Mouse (Mus musculus) 3T3-L1 (cell line): ENCODE results near the gene Defb45.
A peak's percentile ranks its signal among the peaks of the same experiment; 100 is the strongest.

Source experiments
- DNase-seq: peaks from one replicate; pipeline ENCODE4 v3.0.0-alpha.2; 2015; ENCODE audit warnings: low read depth, low spot score

Defb45 gene

DNA sequence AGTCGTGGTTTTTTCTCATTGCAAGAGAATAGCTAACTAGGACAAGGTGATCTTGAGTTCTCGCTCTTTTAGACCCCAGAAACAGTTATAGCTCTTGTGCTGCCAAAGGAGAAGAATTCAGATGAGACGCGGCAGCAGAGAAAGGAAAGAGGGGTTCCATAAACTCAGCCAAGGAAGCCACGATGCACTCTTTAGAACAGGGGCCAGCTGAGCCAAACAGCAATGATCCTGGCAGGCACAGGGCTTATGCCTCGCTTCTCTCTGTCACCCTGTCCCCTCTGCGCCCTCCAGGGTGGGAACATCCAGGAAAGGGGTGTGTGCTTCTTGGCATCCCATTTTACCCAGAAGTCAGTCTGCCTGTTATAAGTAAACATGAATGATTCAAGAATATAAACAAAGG lies at the start of gene Defb45:
Defb45 (minus strand) TSS at position 101 of the 400 bp plus-strand sequence.
- DNase-seq: no peak

DNA sequence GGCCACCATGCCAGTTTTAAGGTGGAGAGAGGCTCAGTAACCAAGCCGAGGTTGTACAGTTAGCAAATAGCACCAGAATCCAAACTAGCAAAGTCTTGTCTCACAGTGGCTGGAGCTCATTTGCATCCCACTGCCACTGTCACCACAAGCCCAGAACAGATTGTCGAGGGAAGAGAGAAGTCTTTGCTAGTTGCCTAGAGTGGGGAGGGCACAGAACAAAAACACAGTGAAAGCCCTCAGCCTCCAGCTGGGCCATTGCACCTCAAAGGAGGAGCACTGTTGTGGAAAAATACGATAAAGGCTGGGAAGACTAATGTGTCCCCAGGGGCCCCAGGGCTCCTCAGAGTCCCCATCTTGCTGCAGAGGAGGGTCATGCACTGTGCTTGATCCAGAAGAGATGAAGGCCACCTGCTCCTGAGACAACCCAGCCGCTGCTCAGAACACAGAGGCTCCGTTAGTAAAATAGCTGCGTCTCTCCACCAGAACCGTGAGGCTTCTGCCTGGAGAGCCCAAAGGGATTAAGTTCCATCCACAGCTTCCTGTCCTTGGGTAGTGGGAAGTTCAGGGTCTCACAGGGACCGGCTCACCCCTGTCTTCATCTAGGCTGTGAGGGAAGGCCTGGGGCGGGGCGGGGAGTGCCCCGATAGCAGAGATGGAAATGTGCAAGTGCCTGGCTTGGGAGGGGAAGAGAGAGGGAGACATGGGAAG lies 40.4 kb upstream of the Defb45 start:
- no peak for DNase-seq

DNA sequence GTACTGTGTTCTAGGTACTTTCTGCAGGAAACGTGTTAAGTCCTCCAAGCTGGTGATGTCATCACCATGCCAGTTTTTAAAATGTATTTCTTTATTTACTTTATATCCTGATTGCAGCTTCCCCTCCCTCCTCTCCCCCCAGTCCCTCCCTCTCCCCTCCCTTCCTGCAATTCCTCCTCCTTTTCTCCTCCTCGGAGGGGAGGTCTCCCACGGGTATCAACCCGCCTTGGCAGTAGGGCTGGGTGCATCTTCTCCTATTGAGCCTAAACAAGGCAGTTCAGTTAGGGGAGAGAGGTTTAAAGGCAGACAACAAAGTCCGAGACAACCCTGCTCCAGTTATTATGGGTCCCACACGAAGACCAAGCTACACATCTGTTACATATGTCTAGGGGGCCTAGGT lies 39.7 kb upstream of the Defb45 start:
- DNase-seq: no peak

DNA sequence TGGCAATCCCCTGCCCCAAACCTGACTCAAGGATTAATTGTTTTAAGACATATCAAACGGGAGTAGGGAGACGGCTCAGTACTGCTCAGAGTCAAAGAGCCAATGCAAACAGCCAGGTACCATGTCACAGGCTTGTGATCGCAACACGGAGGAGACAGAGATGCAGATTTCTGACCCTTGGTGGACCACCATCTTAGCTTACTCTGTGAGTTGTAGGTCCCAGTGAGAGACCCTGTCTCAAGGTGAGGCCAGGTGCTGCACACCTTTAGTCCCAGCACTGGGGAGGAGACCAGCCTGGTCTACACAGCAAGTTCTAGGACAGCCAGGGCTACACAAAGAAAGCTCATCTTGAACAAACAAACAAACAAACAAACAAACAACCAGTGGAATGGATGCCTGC lies 38.2 kb upstream of the Defb45 start:
- DNase-seq: no peak

DNA sequence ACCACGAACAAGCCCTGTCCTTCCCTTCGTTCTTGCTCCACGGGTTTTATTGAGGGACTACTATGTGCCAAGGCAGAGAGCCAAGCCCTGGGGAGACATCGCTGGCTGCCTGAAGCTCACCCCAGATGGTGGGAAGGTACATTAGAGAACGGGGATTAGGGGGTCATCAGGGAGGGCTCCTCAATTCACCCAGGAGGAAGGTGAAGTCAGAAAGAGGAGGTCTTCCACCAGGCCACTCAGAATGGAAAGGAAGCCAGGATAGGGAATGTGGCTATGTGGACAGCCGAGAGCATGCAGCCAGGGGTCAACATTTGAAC lies 37.8 kb upstream of the Defb45 start:
- DNase-seq: no peak

DNA sequence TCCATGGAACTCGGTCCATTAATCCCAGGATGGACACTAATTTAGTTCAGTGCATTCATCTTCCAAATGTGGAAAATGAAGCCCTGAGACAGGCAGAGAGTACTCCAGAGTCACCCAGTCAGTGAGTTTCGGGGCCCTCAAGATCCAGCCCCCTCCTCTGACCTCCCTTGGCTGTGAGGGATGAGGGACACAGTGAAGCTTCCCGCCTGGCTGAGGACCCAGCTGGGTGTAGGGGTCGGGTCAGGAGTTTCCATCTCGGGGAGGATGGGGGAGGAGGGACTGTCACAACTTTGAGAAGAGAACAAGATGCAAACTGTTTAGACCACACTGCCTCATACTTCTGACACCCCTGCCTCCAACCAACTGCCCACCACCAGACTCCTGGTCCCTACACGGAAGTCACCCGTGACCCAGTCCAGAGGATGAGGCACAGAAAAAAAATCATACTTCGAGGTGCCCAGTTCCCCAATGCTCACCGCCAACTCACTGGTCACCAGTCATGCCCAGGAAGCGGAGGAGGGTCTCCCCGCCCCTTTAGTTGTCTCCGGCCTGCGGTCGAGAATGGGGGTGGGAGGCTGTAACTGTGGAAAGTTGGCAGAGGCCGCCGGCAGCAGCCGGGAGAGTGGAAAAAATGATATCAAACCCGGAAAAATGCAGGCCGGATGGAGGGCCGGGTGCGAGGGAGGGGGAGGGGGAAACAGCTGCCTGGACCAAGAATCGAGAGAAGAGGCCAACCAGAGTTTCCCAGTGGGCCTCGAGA lies 37.2 kb upstream of the Defb45 start:
- DNase-seq: peak; percentile 69

DNA sequence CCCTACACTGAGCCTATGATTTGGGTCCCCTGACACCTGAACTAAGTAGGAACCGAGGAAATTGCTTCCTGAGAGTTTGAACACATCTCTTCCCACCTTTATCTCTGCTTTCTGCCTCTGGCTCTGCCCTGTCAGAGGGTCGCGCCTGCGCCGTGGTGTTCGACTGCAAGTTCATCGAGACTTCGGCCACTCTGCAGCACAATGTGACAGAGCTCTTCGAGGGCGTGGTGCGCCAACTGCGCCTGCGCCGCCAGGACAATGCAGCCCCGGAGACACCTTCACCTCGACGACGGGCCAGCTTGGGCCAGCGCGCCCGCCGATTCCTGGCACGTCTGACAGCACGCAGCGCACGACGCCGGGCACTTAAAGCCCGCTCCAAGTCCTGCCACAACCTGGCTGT lies 35.1 kb upstream of the Defb45 start:
- no peak for DNase-seq

DNA sequence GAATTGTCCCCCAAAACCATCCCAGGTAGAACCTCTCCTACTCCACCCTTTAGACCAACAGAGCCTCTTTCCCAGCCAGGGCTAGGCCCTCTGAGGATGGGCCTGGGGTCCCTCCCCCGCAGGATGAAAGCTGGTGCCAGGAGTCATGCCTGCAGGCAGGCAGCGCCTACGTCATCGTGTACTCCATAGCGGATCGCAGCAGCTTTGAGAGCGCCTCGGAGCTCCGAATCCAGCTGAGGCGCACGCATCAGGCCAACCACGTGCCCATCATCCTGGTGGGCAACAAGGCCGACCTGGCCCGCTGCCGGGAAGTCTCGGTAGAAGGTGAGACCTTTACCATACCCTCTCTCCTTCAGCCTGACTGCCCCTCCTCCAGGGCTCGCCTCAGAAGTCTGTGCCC lies 34.1 kb upstream of the Defb45 start:
- DNase-seq: no peak

DNA sequence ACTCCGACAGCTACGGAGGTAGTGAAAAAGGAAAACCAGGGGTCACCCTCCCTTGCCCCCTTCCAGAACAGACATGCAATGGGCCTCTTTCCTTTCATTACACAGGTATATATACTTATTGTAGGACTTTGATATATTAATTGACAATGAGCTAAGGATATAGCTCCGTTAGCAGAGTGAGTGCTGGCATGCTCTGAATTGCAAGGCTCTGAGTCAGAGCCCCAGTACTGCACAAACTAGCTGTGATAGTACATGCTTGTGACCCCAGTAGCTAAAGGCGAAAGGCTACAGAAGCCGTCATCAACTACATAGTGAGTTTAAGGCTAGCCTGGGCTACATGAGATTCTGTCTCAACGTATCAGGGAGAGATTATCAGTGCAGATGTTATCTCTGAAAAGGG lies 30.7 kb upstream of the Defb45 start:
- peak; percentile 64 for DNase-seq

DNA sequence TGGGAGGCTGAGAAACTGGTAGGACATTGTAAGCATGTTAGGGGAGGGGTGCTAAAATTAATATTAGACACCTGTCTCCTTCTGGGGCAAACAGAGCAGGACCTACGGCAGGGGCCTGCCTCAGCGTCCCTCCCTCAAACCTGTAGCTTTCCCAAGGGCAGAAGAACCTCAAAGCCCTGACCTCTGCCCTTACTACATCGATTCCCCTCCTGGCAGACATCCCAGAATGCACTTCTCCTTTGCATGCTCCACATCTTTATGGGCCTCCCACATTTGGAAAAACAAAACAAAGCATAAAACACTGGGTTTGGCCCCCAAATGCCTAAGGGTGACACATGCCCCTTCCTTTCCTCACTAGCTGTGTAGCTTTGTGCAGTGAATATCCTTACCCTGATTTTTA lies 30.0 kb upstream of the Defb45 start:
- peak; percentile 31 for DNase-seq

DNA sequence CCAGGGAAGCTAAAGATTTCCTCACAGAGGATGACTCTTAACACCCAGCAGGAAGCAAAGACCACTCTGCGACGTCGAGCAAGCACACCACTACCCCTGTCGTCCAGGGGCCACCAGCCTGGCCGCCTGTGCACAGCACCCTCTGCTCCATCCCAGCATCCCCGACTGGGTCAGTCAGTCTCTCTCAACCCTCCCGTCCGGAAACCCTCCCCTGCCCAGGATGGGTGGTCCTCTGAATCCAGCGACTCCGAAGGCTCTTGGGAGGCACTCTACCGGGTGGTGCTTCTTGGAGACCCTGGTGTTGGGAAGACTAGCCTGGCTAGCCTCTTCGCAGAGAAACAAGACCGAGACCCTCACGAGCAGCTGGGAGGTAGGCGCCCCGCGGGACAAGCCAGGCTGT lies 28.9 kb upstream of the Defb45 start:
- DNase-seq: no peak

DNA sequence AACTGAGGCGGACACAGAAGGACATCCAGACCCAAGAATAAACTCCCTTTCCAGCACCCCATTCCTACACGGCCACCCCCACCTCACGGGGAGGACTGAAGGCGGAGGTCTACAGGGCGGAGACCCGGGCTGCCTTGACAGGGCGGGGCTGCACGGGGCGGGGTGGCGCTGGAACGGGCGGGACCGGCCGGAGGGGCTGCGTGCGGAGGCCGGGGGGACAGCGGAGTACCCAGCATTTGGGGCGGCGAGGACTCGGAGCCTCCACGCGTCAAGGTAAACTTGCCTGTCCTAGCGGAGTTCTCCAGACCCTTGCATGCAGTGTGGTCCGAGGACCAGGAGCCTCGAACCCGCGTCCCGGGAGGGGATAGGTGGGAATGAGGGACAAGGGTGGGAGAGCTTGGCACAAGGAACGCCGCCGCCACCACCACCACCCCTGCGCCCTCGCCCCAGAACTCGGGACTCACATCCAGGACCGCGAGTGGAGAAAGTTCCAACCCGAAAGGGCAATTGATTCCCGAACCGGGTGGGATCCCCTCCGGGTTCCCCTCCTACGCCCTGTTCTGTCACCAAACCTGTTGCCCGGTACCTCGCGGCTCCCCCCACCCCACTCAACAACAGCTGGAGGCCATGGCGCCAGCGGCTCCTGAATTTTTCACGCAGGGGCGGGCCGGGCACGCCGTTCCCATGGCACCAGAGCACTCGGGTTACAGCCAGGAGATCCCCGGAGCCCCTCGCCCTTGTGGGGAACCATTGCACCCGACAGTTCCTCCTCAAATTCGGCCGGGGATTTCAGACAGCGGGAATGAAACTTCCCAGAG lies 27.8 kb upstream of the Defb45 start, which contains the start of gene Rem1:
Rem1 (plus strand) TSS at position 178 of the 818 bp plus-strand sequence.
- no peak for DNase-seq

DNA sequence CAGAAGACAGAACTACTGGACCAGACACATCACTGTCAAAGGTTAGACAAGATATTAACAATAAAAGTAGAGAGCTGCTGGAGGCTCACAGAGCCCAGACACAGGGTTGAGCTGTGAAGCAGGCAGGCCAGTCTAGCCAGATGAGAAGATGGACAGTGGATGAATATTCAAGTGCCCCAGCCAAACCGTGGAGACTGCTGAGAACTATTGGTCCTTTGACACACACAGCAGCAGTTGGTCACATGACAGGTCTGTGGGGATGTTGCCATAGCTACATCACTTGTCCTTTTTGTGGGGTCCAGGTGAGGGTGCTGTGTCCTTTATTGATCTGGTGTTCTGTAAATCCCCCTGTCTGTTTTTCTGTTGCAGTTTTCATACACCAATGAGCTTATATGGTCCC lies 26.1 kb upstream of the Defb45 start:
- DNase-seq: no peak

DNA sequence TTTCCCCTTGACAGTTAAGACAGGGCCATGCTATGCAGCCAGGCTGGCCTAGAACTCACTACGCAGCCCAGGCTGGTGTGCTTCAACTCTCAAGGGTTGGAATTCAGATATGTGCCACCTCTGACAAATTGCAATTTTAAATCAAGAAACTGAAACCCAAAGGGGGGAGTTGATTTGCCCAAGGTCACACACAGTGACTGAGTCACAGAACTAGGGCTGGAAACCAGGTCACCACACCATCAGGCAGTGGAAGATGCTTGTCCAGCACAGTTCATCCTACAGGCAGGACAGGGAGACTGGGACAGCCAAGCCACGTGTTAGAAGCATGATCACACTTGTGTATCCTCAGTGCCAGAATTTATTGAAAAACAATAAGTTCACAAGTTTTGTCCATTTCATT lies 25.4 kb upstream of the Defb45 start:
- DNase-seq: no peak

DNA sequence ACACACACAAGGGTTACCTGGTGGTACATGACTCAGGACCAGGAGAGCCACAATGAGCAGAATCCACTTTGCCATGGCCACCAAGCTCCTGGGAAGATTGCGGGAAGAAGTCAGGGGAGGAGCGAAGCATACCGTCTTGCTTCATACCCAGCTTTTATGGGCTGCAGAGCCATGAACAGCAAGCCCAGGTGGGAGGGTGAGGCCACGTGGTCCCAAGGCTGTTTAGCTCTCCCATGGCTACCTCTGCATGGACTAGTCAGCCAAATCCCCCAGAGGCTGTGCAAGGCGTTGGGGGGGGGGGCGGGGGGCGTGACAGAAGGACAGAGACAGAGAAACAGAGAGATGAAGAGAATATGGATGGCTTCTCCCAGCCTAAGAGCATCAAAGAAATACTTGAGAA lies 23.8 kb upstream of the Defb45 start, which contains the start of gene Defb25:
Defb25 (minus strand) TSS at position 101 of the 400 bp plus-strand sequence.
- DNase-seq: no peak

DNA sequence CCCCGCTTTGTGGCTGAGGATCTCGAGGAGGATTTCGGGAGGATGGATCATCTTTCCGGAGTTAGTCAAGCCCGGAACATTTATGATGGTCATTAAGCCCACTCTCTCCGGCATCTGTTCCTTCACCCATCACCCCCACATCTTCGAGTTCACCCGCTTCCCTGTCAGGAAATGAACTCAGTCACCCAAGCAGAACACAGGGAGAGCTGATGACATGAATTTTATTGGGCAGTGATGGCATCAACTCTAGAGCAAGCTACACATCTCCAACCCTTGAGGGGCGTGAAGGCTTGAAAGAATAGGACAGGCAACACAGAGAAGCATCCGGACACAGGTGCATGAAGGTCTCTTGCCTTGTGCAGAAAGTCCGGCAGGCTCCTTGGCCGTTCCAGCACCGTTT lies 23.0 kb upstream of the Defb45 start:
- no peak for DNase-seq

DNA sequence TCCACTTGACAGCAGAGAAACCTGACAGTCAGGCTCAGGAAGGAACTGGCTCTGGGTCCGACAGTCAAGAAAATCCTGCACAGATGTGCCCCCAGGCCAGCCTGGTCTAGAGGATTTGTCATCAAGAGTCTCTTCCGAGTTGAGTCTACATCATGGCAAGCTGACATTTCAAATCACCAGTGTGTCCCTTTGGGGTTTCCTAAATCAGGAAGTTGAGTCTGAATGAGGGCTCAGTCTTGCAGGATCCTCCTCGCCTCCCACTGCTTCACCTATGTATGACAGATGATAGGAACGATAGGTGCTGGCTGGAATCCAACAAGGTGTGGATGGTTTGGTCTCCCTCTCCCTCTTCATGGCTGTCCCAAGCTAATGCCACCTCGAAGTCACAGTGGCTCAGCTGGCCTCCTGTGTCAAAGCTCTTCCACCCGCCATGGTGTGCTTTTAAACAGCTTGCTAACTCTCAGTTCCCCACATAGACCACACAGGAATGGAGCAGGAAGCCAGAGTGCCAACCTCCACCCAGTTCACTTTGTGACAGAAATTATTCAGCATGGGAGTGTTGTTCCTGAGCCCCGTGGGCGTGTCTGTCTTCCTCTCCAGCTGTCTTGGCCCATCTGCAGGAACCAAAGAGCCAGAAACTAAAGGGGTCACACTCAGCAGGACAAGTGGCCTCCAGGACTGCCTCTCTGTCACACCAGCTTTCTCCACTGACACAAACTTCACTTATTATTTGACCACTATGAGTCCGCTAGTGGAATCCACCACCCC lies 21.4 kb upstream of the Defb45 start:
- DNase-seq: no peak

DNA sequence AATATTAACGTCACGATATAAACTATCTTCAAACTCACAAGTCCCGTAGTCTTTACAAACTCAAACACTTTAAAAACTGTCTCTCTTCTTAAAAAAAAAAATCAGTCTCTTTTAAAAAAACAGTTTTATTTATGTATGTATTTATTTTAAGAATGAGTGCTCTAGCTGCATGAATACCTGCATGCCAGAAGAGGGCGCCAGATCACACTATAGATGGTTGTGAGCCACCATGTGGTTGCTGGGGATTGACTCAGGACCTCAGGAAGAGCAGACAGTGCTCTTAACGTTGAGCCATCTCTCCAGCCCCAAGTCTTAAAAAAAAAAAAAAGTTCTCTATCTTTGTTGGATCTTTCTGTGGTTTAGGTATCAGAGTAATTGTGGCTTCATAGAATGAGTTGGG lies 18.2 kb upstream of the Defb45 start:
- DNase-seq: peak; percentile 47

DNA sequence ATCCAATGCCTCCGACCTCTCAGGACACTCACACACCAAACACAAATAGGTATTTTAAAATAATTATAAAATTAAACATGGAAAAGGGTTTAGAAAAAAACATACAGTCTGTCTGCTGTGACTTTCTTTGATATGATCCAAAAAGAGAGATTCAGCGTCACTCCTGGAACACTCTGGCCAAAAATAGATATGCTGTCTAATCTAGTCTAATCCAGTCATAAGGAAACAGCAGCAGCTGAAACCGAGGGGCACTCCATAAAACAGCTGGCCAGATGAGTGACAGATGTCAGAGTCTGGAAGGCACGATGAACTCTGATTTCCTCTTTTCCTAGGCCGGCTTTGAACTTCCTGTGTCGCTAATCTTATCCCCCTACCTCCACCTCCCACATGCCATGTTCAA lies 17.3 kb upstream of the Defb45 start:
- DNase-seq: no peak

DNA sequence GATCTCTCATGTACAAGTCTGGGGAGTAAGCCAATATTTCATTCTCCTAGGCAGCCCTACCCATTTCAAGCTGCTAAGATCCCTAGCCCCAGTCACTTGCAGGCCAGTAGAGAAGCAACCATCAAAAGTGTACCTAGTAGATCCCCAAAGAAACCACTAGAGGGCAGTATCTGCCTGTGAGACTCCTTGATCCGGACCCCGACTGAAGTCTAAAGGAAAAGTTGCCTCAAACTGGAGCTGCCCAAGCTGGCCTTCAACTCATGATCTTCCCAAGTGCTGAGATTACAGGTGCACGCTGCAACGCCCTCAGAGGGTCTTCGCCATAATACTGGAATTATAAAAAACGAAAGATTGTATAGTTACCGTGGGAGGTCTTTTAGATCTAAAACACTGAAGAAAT lies 16.4 kb upstream of the Defb45 start:
- peak; percentile 95 for DNase-seq

DNA sequence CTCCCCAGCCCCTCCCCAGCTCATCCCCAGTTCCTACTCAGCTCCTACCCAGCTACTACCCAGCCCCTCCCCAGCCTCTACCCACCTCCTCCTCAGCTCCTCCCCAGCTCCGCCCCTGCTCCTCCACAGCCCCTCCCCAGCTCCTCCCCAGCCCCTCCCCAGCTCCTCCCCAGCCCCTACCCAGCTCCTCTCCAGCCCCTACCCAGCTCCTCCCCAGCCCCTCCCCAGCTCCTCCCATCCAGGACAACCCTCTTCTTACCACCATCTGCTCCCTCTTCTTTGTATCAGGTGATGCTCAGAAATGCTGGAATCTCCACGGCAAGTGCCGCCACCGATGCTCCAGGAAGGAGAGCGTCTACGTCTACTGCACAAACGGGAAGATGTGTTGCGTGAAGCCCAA lies 13.0 kb upstream of the Defb45 start:
- no peak for DNase-seq

DNA sequence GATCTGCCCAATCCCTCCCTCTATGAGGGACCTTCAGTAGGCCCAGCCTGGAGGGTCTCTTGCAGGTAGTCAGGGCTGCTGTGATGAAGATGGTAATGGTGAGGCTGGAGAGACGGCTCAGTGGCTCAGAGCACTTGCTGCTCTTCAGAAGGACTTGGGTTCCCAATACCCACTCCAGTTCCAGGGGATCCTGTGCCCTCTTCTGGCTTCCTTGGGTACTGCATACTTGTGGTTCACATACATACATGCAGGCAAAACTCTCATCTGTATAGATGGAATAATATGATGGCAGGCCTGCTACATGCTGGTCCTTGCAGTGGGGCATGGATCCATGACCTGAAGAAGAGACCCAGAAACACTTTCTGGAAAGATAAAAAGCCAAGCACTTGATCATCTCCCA lies 9.5 kb upstream of the Defb45 start:
- DNase-seq: peak; percentile 32
